In the genomic region with DNA sequence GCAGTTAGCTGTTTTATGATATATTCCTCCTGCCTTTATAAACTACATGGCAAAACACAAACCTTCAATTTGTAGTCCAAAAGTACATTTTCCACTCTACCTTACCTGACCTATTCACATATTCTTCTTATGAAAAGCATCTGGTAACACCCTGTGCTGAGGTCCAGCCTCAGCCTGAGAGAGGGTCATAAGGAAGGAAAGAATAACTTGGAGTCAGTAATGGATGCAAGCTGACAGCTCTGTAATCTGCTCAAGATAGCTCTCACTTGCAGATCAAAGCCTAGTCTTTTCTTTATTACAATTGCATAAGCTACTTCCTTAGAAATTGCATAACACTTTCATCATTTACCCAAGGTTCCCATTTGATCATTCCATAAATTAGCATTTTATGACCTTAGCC, we compare ENCODE assay signal across 33 mouse cellular contexts.
"Had no signal": no experiment of that assay in that cellular context is flagged by ENCODE, and none has a peak within 500 bp of the region (broad histone marks: within the 10 kb centered on the region; RNA-seq: fewer than 3 reads in every experiment).

No protein-coding gene starts in this region.

- H3K9ac ChIP-seq: limb, embryonic 12.5 days; limb, embryonic 13.5 days; limb, embryonic 15.5 days; liver, embryonic 12.5 days; liver, embryonic 13.5 days; liver, embryonic 14.5 days; liver, embryonic 15.5 days; liver, postnatal 0 days; lung, embryonic 14.5 days; lung, embryonic 15.5 days; midbrain, embryonic 12.5 days; midbrain, embryonic 13.5 days; midbrain, embryonic 15.5 days; neural tube, embryonic 12.5 days; neural tube, embryonic 13.5 days had no signal

- ATAC-seq: liver, embryonic 12.5 days; liver, postnatal 0 days; lung, postnatal 0 days; midbrain, embryonic 13.5 days; midbrain, embryonic 15.5 days; midbrain, embryonic 16.5 days had no signal

- H3K4me3 ChIP-seq: limb, embryonic 10.5 days; limb, embryonic 12.5 days; limb, embryonic 13.5 days; limb, embryonic 15.5 days; liver, embryonic 12.5 days; liver, embryonic 13.5 days; liver, embryonic 15.5 days; lung, embryonic 15.5 days; megakaryocyte, embryonic 14.5 days; midbrain, embryonic 10.5 days; midbrain, embryonic 12.5 days; midbrain, embryonic 13.5 days; midbrain, embryonic 15.5 days; myocyte; neural tube, embryonic 12.5 days; neural tube, embryonic 13.5 days had no signal

- H3K27me3 ChIP-seq: limb, embryonic 12.5 days; limb, embryonic 13.5 days; limb, embryonic 15.5 days; liver, embryonic 12.5 days; liver, embryonic 13.5 days; liver, embryonic 15.5 days; lung, embryonic 15.5 days; megakaryocyte, embryonic 14.5 days; midbrain, embryonic 12.5 days; midbrain, embryonic 13.5 days; midbrain, embryonic 15.5 days; neural tube, embryonic 12.5 days; neural tube, embryonic 13.5 days had no signal

- H3K4me1 ChIP-seq: limb, embryonic 10.5 days; limb, embryonic 12.5 days; limb, embryonic 13.5 days; limb, embryonic 15.5 days; liver, embryonic 12.5 days; liver, embryonic 13.5 days; liver, embryonic 15.5 days; lung, embryonic 15.5 days; megakaryocyte, embryonic 14.5 days; midbrain, embryonic 10.5 days; midbrain, embryonic 12.5 days; midbrain, embryonic 13.5 days; midbrain, embryonic 15.5 days; neural tube, embryonic 12.5 days; neural tube, embryonic 13.5 days had no signal

- H3K36me3 ChIP-seq: limb, embryonic 10.5 days; limb, embryonic 12.5 days; limb, embryonic 13.5 days; limb, embryonic 15.5 days; liver, embryonic 12.5 days; liver, embryonic 13.5 days; liver, embryonic 15.5 days; lung, embryonic 15.5 days; midbrain, embryonic 10.5 days; midbrain, embryonic 12.5 days; midbrain, embryonic 13.5 days; midbrain, embryonic 15.5 days; neural tube, embryonic 12.5 days; neural tube, embryonic 13.5 days had no signal

- DNase-seq: left cerebral cortex, postnatal 4 days; liver; liver, embryonic 13.5 days; liver, postnatal 0 days; lung, adult 18-20 months; lung, adult 2 months; lung, embryonic 14.5 days; lung, postnatal 10 days; lung, postnatal 14 days; lung, postnatal 36 days; lung, postnatal 4 days; midbrain, embryonic 14.5 days had no signal

- H3K27ac ChIP-seq: limb, embryonic 10.5 days; limb, embryonic 12.5 days; limb, embryonic 13.5 days; limb, embryonic 15.5 days; liver, embryonic 12.5 days; liver, embryonic 13.5 days; liver, embryonic 14.5 days; liver, embryonic 15.5 days; lung, embryonic 15.5 days; macrophage; midbrain, embryonic 10.5 days; midbrain, embryonic 12.5 days; midbrain, embryonic 13.5 days; midbrain, embryonic 15.5 days; neural tube, embryonic 12.5 days; neural tube, embryonic 13.5 days had no signal

- H3K4me2 ChIP-seq: limb, embryonic 12.5 days; limb, embryonic 13.5 days; limb, embryonic 15.5 days; liver, embryonic 11.5 days; liver, embryonic 12.5 days; liver, embryonic 13.5 days; liver, embryonic 15.5 days; lung, embryonic 14.5 days; lung, embryonic 15.5 days; midbrain, embryonic 11.5 days; midbrain, embryonic 12.5 days; midbrain, embryonic 13.5 days; midbrain, embryonic 15.5 days; neural tube, embryonic 12.5 days; neural tube, embryonic 13.5 days had no signal

- H3K9me3 ChIP-seq: limb, embryonic 10.5 days; limb, embryonic 12.5 days; limb, embryonic 13.5 days; limb, embryonic 15.5 days; liver, embryonic 12.5 days; liver, embryonic 13.5 days; liver, embryonic 15.5 days; lung, embryonic 15.5 days; megakaryocyte, embryonic 14.5 days; midbrain, embryonic 10.5 days; midbrain, embryonic 12.5 days; midbrain, embryonic 13.5 days; midbrain, embryonic 15.5 days; neural tube, embryonic 12.5 days; neural tube, embryonic 13.5 days had no signal
